Comparison of ENCODE assay signal across 24 mouse cellular contexts in genomic region chr1:177065732-177066131, GRCm38 (mm10).
A peak's percentile ranks its signal among the peaks of the same experiment; 100 is the strongest.
DNase-seq lines count a peak whose midpoint lies in the region; ATAC-seq lines count a peak whose summit lies in the region.
"Had no signal": no experiment of that assay in that cellular context is flagged by ENCODE, and none has a peak within 500 bp of the region (broad histone marks: within the 10 kb centered on the region; RNA-seq: fewer than 3 reads in every experiment).

No protein-coding gene starts in this region.

- intact Hi-C loops in left cerebral cortex, postnatal 36 days (cut with DNase I) = no loop called here

- no peaks in the 10 kb centered on the region for H3K27me3 ChIP-seq in forebrain, embryonic 15.5 days
- H3K27me3 ChIP-seq: intestine, embryonic 15.5 days; lung, embryonic 15.5 days had no signal

- no peaks in the 10 kb centered on the region for H3K9me3 ChIP-seq in forebrain, embryonic 15.5 days
- H3K9me3 ChIP-seq: embryonic facial prominence, embryonic 10.5 days; intestine, embryonic 15.5 days; lung, embryonic 15.5 days had no signal

- no peak overlapping the region for H3K27ac ChIP-seq in forebrain, embryonic 15.5 days (replicated peaks)
- H3K27ac ChIP-seq: embryonic facial prominence, embryonic 10.5 days; hindbrain, embryonic 14.5 days; intestine, embryonic 15.5 days; lung, embryonic 15.5 days had no signal

- no peak overlapping the region for H3K9ac ChIP-seq in forebrain, embryonic 15.5 days (replicated peaks)
- H3K9ac ChIP-seq: hindbrain, embryonic 14.5 days; intestine, embryonic 15.5 days; lung, embryonic 15.5 days had no signal

- no peak for DNase-seq in frontal cortex, postnatal 36 days (ENCODE audit: low spot score in 2 of 2)
- DNase-seq in spleen, postnatal 36 days (ENCODE audit: low spot score in 2 of 2) = peak; percentile 12 to 23
- DNase-seq in spleen, postnatal 14 days (ENCODE audit: low spot score in 2 of 2) = no peak
- DNase-seq in left cerebral cortex, postnatal 36 days (ENCODE audit: low spot score in 2 of 2) = no peak
- DNase-seq: adrenal gland, postnatal 14 days; cerebellum, adult 11-12 months; cerebellum, postnatal 36 days; gastrocnemius, postnatal 36 days; heart, postnatal 10 days; layer of hippocampus, postnatal 36 days; left cerebral cortex, postnatal 4 days; lung, postnatal 4 days; right cerebral cortex, postnatal 4 days; thymus, postnatal 25 days had no signal

- H3K4me2 ChIP-seq in forebrain, embryonic 15.5 days (replicated peaks) = no peak overlapping the region
- H3K4me2 ChIP-seq: heart, embryonic 11.5 days; hindbrain, embryonic 14.5 days; intestine, embryonic 15.5 days; liver, embryonic 11.5 days; lung, embryonic 15.5 days; midbrain, embryonic 11.5 days had no signal

- H3K36me3 ChIP-seq in forebrain, embryonic 15.5 days = peaks cover 10% of the 10 kb centered on the region
- H3K36me3 ChIP-seq: intestine, embryonic 15.5 days; lung, embryonic 15.5 days had no signal

- no peak overlapping the region for H3K4me3 ChIP-seq in forebrain, embryonic 15.5 days
- H3K4me3 ChIP-seq: embryonic facial prominence, embryonic 10.5 days; intestine, embryonic 15.5 days; lung, embryonic 15.5 days had no signal

- H3K4me1 ChIP-seq in forebrain, embryonic 15.5 days = no peaks in the 10 kb centered on the region
- H3K4me1 ChIP-seq: embryonic facial prominence, embryonic 10.5 days; intestine, embryonic 15.5 days; lung, embryonic 15.5 days had no signal

- peak; percentile 74 for ATAC-seq in frontal cortex, adult (ENCODE audit: low TSS enrichment)
- ATAC-seq in hematopoietic stem cell, adult 5-6 weeks (replicated peaks in 1 of 2; ENCODE audit: insufficient read depth in 1 of 2, low FRiP score in 2 of 2, low TSS enrichment in 1 of 2, low read depth in 1 of 2, poor library complexity in 2 of 2, severe bottlenecking in 2 of 2) = peak; percentile 27 to 48; a peak in 1 of 4 replicates
- no peak for ATAC-seq in forebrain, embryonic 15.5 days (replicated peaks)
- ATAC-seq: intestine, embryonic 15.5 days had no signal

Comparison
In these comparisons a context has a peak if more than half of its experiments do, and no peak if none do; other contexts are left out.
1. DNase-seq: peak in spleen, postnatal 36 days (2 of 2); none in frontal cortex, postnatal 36 days (0 of 2), spleen, postnatal 14 days (0 of 2) and left cerebral cortex, postnatal 36 days (0 of 2).